Mouse (Mus musculus) layer of hippocampus, postnatal 25 days (tissue): ENCODE data around the gene Cuta. TPM values are rescaled to one million over a fixed set of nuclear protein-coding genes. Genes with fewer than 3 reads are reported as not detected.

Source experiments
- DNase-seq, 2 experiments: peaks; one replicate each; pipeline ENCODE4 v3.0.0; 2022; ENCODE audit warnings: mixed read lengths in 2 of 2, low spot score in 1 of 2; ENCODE audit errors: extremely low spot score in 1 of 2
- total RNA-seq, 2 experiments: library from RNA; stranded (reverse); gene quantifications; 2 replicates each; pipeline ENCODE4 v1.2.3; 2021

Gene Cuta
- total RNA-seq, 2 experiments from 2014 or later = 100 to 113 TPM

DNA sequence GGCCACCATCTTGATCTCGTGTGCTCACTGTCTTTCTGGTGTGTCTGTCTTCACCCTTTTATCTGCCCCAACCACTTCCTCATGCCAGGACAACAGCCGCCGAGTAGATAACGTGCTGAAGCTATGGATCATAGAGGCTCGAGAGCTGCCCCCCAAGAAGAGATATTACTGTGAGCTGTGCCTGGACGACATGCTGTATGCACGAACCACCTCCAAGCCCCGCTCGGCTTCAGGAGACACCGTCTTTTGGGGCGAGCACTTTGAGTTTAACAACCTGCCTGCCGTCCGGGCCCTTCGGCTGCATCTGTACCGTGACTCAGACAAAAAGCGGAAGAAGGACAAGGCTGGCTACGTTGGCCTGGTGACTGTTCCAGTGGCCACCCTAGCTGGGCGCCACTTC is 17.5 kb upstream of the Cuta start:
- no peak for DNase-seq

DNA sequence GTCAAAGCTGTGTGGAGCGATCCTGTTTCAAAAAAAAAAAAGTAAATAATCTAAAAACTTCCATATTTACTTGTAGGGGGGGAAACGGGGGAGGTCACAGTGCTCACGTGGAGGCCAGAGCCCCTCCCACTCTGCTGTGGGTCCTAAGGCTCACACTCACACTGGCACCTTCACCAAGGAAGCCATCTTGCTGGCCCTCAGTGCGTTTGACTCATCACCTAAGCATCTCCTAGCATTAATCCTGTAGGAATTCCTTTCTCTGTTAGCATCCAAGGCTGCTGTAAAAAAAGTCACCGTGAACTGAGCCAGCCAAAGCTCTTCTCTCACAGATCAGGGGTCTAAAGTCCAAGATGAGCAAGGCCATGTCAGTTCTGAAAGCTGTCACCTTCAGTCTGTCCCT is 16.9 kb upstream of the Cuta start:
- DNase-seq = no peak

DNA sequence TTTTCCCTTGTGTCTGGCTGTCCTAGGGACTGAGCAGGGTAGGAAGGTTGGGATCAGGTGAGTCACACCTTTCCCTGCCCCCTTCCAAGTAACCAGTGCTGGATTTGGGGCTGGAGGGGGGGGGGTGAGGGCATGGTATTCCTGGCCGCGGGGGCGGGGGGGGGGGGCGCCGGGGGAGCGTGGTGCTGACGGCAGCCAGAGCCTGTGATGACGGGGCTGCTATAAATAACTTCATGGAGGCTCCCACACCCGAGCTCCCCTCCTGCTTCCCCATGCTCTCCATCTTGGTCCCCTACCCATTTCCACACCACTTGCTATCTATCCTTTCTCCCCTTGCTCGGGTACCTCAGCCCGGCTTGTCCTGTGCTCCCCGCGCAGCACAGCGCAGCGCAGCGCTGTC is 14.4 kb upstream of the Cuta start:
- DNase-seq = no peak

DNA sequence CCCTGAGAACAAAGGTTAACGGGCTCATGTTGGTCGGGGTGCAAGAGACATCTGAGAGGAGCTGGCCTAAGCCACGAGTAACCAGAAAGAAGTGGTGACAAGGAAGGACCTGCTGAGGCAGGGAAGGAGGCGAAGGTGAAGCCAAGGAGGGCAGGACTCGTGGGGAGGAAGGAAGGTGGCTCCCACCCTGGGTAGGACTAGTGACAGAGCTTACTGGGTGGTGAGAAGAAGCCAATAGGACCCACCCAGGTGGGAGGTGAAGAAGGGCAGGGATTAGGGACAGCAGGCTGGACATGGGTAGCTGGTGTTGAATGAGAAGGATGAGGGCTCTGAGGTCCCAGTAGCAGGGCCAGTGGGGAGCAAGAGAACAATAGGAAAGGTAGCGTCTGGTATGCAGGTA is 13.8 kb upstream of the Cuta start:
- no peak for DNase-seq

DNA sequence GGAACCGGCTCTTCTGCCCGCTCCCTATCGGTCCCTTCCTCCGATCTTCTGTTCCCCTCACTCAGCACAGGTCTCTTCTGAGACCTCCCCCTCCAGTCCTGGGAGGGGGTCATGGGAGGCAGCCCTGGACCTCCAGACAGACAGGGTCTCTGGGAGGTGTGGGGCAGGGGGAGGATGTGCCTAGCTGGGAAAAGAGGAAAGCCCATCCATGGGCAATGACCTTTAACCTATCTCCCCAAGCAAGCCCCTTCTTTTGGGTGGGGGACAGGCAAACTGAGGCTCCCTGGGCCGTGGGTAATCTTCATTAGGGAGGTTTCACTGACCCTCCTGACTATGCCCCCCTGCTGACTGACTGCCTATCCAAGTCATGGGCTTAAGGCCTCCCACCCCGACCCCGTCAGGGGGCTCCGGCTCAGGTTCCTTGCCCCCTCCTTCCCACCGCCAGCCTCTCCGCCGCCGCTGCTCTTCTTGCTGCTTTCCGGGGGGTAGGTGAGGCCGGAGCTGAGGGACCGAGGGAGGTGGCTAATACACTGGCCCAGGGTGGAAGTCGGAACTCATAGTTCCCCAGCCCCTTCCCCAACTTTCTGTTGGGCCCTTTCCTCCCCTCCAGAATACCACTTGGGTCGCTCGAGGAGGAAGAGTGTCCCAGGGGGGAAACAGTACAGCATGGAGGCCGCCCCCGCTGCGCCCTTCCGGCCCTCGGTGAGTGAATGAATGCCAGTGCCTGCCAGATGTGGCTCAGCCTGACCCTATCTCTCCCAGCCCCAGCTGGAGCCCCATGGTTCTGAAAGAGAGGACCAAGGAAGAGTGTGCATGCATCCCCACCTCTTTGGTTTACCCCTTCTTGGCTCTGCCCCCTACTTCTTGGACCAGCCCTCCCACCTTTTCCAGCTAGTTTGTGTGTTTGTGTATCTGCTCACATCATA is 12.8 kb upstream of the Cuta start:
- no peak for DNase-seq

DNA sequence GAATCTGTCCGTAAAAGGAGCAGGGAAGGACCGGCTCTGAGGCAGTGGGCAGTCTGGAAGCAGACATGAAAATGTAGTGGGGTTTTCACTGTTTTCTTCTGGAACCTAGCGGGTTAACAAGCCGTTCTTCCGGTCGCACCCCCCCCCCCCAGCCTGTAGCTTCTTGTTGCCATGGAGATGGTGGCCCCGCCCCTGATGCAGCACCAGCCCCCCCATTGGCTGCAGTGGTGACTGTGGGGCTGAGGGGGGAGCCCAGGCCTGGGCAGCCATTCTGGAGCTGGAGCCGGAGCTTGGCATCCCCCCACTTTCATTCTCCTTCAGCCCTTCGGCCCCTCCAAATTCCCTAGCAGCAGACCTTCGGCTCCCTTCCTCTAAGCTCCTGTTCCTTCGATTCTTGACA is 12.0 kb upstream of the Cuta start:
- DNase-seq = peak; percentile 56 to 68

DNA sequence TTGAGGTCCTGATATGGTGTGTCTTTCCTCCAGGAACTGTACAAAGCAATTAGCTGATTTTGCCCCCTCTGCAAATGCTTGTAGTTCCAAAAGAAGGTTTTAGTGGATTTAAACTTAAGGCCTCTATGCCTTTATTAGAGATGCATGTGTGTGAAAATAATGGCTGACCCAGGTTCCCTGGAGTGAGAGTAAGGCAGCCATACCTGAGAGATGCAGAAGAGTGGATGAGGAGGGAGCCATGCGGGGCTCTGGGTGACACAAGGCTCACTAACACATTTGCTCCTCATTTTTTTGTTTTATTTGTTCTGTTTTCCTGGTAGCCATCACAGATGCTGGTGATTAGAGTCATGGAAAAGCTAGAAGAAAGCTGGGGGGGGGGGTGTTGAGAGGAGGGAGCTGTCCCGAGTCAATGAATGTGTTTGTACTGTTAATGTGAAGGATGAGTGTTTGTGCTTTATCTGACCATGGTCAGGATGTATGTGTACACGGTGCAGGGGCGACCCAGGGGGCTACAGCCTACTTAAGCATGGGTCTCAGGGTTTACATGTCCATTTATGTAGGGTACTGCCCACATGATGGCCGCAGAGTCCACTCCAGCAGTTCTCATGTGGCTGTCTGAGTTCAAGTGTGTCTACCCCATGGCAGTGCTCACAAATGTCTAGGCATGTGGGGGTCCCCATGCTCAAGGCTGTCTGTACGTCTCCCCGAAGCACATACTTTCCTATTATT is 11.4 kb upstream of the Cuta start:
- DNase-seq = no peak

DNA sequence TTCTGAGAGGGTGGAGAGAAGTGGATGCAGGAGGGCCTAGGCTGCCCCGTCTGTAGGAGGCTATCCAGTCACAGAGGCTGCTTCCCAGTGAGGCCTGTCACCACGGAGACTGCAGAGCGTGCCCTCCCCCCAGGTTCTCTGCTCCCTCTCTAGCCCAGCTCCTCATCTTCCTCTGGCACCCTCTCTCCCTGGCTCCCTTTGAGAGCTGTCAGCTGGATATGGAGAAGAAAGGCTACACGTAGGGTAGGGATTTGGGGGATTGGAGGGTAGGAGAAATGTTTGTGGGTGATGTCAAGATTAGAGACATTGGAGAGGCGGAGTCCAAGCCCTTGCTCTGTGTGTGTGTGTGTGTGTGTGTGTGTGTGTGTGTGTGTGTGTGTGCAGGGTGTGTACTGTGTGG is 10.5 kb upstream of the Cuta start:
- peak in 1 of 2 experiments; percentile 35 for DNase-seq

DNA sequence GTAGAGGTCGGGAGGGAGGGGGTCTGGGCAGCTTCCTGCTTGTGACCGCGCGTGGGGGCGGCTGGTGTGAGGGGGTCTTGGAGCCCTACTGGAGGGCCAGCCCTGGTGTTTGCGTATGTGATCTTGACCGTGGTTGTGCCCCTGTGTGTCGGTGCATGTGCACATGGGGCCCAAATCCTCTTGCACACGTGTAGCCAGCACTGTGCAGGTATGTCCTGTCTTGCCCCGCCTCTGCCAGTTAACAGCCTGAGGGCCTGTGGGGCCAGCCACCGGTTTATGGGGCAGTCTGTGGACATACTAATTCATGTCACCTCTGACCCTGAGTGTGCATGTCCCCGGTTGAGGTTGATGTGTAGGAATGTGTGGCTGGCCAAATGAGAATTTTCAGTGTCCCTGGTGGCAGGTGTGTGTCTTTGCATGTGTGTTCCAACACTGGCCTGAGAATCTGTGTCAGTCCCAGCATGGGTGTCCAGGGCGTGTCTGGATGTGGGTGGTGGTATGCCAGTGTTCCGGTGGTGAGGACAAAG is 9.7 kb upstream of the Cuta start:
- DNase-seq = no peak

DNA sequence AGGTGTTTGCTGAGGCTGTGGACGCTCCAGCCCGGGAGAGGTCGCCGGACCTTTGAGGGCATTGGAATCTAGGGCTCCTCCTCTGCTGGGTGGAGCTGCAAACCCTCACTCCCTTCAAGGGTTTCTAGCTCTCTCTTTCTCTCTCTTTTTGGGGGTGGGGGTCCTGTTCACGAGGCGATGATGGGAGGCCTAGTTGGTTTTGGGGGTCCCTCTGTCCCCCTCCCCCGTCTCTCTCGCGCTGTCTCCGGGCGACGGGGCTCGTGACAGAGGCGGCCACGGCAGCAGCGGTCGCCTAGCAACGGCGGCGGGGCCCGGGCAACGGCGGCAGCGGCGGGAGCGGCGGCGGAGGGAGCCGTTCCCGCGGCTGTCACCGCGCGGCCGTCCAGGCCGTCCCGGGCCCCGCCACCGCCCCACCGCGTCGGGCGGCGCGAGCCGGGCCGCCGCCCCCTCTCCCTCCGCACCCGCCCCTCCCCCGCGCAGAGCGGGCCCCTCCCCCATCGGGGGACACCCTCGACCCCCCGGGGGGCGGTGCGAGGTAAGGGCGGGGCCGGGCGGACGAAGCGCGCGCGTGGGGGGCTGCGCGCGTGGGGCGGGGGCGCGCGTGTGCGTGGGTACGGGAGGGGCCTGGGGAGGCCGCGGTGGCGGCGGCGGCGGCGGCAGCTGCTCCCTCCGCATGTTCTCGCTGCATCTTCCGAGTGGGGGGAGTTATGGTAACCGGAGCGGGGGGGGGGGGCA is 9.1 kb upstream of the Cuta start:
- DNase-seq = peak; percentile 58 to 65

DNA sequence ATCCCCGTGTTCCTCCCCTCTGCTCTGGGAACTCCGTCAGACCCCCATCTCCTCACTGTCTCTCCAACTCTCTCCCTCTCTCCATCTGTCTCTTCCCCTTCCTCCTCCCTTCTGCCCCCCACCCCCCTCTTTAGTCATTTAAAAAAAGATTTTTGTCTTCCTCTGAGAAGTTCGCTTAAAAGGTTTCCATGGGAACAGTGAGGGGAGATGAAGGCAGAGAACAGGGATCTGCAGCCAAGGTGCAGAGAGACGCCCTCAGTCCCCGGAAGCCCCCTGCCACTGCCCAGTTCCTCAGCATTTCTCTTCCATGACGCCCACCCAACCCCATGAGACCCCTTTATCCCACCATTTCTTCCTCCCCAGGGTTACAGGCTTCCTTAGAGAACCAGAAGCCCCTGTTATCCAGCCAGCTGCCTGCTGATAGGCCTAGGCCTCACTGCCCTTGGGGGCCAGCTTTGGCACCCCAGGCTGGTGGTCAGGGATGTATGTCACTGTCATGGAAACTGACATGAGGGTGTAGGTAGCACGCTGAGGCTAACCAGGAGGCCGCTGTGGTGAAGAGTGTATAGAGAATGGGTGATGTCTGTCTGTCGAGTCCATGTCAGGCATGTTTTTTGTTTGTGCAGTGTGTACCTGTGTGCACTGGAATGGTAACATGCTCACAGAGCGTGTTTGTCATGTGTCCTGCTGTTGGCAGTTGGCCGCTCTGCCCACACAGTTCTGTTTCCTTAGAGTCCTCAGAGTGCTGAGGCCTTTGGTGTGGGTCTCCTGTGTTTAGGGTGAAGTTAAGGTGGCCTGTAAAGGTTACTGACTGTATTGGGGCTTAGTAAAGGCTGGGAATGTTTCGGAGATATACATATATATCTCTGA is 8.1 kb upstream of the Cuta start:
- peak in 1 of 2 experiments; percentile 37 for DNase-seq

DNA sequence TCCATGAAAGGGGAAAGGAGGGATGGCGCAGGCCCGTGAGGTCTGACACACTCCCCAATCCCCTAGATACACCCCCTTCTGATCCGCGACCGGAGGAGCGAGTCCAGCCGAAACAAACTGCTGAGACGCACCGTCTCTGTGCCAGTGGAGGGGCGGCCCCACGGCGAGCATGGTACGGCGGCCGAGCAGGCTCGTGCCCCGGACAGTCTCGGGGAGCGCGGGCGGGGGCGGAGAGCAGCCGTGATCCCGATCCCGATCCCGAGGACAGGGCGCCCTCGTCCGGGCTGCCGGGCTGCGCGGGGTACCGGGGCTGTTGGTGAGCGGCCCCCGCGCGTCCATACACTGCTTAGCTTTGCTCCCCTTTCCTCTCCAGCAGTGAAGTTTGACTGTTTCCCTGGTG is 7.2 kb upstream of the Cuta start:
- DNase-seq = peak; percentile 52 to 66

DNA sequence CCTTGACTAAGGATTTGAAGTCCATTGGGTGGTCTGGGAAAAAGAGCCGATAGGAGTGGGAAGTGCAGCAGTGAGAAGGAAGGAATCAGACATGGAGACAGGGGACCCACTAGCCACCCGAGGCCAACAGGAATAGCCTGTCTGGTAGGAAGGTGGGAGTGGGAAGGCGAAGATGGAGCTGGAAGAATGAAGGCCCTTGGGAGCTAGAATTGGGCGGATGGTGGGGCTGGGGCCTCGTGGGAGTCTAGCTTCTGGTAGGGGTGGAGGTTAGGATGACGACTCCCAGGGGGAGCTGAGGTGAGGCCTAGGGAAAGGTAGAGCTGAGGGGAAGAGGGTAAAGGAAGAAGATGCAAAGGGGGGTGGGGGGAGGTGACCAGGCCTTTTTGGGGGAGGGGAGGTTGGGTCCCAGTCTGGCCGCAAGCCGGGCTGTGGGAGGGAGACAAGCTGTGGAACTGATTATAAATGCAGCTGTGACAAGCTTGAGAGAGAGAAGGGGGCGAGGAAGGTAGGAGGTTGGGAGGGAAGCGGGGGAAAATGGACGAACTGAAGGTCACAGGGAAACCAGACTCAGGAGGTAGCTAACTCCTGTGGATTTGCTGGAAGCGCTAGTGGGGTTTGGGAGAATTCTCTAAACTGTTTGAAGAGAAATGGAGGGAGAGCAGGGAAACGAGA is 6.6 kb upstream of the Cuta start:
- DNase-seq = no peak

DNA sequence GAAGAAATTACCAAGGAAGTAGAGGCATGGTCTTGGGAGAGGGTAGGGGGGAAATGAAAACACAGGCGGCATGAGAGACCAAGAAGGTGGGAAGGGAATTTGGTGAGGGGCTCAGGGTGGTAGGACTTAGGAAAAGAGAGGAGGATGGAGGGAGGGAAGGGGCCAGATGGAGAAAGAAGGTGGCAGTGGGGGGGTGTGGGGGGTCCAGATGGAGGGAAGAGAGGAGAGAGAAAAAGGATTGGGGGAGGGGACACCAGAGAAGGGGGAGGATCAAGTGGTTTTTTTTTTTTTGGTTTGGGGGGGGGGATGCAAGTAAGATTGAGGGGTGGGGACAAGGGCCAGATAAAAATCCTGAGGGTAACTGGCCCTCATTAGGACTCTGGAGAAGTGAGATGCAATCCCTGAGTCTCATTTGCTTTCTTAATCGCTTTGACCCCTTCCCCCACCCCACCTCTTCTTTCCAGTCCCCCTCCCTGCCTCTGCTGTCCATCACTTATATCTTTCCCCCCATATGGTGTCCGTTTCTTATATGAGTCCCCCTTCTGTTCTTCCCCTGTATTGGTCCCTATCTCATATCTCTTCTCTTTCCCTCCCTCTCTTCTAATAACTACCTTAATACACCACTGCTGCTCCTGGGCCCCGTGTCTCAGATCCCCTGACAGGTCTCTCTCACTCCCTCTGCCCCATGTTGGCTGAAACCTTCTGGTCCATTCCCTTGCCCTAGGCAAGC is 2.6 kb upstream of the Cuta start:
- DNase-seq = peak in 1 of 2 experiments; percentile 6

DNA sequence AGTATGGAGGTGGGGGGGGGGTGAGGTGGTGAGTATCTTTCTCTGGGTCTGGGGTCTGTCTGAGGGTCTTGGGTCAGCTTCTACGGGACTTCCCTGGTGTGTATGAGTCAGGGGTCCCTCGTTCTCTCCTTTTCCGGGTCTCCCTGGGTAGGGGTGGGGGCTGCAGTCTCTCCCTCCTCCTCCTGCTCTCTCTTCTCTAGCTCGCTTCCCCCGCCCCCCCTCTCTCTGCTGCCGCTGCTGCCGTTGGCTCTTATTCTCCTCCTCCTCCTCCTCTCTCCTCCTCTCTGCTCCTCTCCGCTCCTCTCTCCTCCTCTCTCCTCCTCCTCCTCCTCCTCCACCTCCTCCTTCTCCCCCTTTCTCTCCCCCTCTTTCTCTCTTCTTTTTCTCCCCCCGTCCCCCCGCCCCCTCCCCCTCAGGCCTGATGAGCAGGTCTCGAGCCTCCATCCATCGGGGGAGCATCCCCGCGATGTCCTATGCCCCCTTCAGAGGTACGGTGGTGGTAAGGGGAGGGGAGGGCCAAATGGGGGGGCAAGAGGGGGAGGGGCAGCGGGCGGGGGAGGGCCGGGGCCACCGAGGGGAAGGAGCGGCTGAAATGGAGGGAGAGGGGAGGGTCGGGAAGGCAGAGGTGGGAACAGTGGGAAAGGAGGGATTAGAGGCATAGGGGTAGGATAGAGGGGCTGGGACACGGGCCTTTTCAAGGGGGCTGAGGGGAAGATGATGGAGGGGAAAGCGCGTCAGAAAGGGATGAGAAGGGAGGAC is 1.8 kb upstream of the Cuta start, which contains the start of gene Syngap1:
Syngap1 (plus strand) TSS at position 223 of the 759 bp plus-strand sequence.
- peak; percentile 32 to 49 for DNase-seq

DNA sequence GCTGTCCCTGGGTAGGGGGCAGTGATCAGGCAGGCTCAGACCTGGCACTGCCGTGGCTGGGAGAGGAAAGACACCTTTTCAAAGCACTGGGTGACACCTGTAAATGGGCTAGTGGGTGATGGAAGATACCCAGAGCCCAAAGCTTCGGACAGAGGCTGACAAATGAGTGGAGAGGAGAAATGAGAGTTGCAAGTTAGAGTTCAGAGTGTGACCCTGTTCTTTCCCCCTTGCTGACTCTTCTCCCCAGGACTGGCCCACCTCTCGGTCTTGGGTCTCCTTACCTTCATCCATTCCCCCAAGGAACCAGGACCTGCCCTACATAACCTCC is 568 bp upstream of the Cuta start:
- DNase-seq = no peak

DNA sequence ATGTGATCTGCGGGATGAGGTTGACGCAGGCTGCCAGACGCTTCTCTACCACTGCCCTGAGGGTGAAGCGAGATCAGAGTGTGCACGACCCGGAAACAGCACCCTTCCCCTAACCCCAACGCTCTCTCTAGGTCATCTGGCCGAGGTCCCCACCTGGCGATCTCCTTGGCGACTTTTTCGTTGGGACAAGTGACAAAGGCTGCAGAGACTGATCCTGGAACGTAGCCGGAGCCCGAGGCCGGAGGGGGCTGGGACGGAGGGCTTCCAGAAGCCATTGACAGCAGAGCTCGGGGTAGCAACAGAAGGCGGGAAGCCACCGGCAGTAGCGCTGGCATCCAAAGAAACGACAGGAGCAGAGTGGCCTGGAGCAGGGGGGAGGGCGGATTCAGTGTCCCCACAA is 638 bp downstream of the Cuta start:
- DNase-seq = peak in 1 of 2 experiments; percentile 10
